Mouse (Mus musculus) midbrain, embryonic 12.5 days (tissue): ENCODE results near the gene Pold1. TPM values are rescaled to one million over a fixed set of nuclear protein-coding genes. Genes with fewer than 3 reads are reported as not detected.

Experiments
- ATAC-seq: fragments of 200-750 bp; cut with Nextera tagmentation; 2 replicates; pipeline ENCODE4 v1.8.0; 2017; ENCODE audit warnings: low read depth, moderate TSS enrichment, moderate library complexity; ENCODE audit not compliant: low FRiP score
- H3K27ac ChIP-seq: fragments of 300-500 bp; sonication (generic); replicated peaks from 2 replicates; pipeline ENCODE4 v1.5.1; 2016; ENCODE audit warnings: mild to moderate bottlenecking
- H3K27me3 ChIP-seq: fragments of 300-500 bp; sonication (generic); 2 replicates; pipeline ENCODE4 v1.6.1; 2016; ENCODE audit warnings: mild to moderate bottlenecking
- H3K36me3 ChIP-seq: fragments of 300-500 bp; sonication (generic); 2 replicates; pipeline ENCODE4 v1.6.1; 2016
- H3K4me1 ChIP-seq: fragments of 300-500 bp; sonication (generic); 2 replicates; pipeline ENCODE4 v1.6.1; 2016
- H3K4me2 ChIP-seq: fragments of 300-500 bp; sonication (generic); replicated peaks from 2 replicates; pipeline ENCODE4 v1.6.1; 2016; ENCODE audit warnings: mild to moderate bottlenecking, moderate library complexity
- H3K4me3 ChIP-seq: fragments of 300-500 bp; sonication (generic); 2 replicates; pipeline ENCODE4 v1.5.1; 2016; ENCODE audit warnings: mild to moderate bottlenecking
- H3K9ac ChIP-seq: fragments of 300-500 bp; sonication (generic); replicated peaks from 2 replicates; pipeline ENCODE4 v1.6.1; 2016; ENCODE audit warnings: mild to moderate bottlenecking, moderate library complexity
- H3K9me3 ChIP-seq: fragments of 300-500 bp; sonication (generic); 2 replicates; pipeline ENCODE4 v1.6.1; 2016; ENCODE audit warnings: mild to moderate bottlenecking
- WGBS: fragments of 180-500 bp; shearing (Covaris S2); methylation state at CpG from one replicate; pipeline ENCODE4 v1.1.7; 2016; 5-methylcytosine and 5-hydroxymethylcytosine counted together
- polyA plus RNA-seq: library from polyadenylated mRNA; unstranded; fragments of >200 nt; fragmentation: Nextera tagmentation; extraction: Ambion mirVana; gene quantifications from 2 replicates; pipeline ENCODE4 v1.2.1, GENCODE M21; 2016

Pold1 gene
- polyA plus RNA-seq, 1 experiment from 2014 or later, result 96.0 TPM

DNA sequence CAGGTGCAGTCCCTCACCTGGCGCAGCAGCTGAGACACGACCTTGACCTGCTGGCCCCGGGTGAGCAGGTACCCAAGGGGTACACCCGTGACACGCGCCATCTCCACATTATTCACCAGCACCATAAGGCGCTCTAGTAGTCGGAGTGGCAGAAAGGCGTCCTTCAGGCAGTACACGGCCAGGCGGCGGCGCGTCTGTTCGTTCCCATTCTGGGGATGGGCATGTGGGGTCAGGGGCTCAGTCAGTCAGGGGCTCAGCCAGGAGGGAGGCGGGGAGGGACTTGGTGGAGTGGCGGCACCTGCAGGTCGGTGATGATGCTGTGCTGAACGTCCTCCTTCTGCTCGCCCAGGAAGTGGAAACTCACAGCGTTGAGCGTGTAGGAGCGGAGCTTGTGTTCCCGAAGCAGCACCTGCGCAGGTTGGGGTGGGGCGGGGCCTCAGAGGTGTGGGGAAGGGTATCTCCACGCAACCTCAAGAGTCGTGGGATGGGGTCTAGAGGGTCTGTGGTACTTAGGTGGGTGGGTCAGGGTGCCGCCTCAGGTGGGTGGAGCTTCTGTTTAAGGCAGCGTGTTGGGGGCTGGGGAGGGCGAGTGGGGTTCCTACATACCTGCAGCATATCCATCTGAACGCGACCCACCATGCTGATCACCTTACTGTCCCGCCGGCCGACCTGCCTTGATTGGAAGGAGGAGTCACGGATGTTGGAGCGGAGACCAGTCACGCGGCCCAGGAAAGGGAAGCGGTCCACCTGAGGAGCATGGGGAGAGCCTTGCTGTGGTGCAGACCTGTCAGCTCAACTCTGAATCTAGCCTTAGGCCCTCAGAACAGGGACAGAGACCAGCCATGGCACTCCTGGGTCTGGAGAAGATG, 9.7 kb downstream of the Pold1 start:
- 92% methylated on average over 41 of the region's 41 CpGs for WGBS
- Histone ChIP-seq H3K4me2 (no peak overlapping the region), H3K36me3 (peaks cover 86% of the 10 kb centered on the region), H3K27me3 (no peaks in the 10 kb centered on the region), H3K4me1 (no peaks in the 10 kb centered on the region), H3K9me3 (no peaks in the 10 kb centered on the region), H3K27ac (no peak overlapping the region), H3K4me3 (no peak overlapping the region), H3K9ac (no peak overlapping the region)
- ATAC-seq, result no peak

GRCm38 (mm10) chr7:44537496-44537895, 11.2 kb downstream of the Pold1 start:
- H3K9ac ChIP-seq, result no peak overlapping the region
- H3K4me1 ChIP-seq, result no peaks in the 10 kb centered on the region
- H3K4me3 ChIP-seq, result no peak overlapping the region
- H3K4me2 ChIP-seq, result no peak overlapping the region
- H3K9me3 ChIP-seq, result no peaks in the 10 kb centered on the region
- no peaks in the 10 kb centered on the region for H3K27me3 ChIP-seq
- WGBS, result 93% methylated on average over 13 of the region's 13 CpGs
- peaks cover 96% of the 10 kb centered on the region for H3K36me3 ChIP-seq
- no peak for ATAC-seq
- H3K27ac ChIP-seq, result no peak overlapping the region

- no peaks in the 10 kb centered on the region for H3K4me1 ChIP-seq
- H3K27ac ChIP-seq, result no peak overlapping the region
- no peak overlapping the region for H3K4me3 ChIP-seq
- ATAC-seq, result no peak
- H3K27me3 ChIP-seq, result no peaks in the 10 kb centered on the region
- no peaks in the 10 kb centered on the region for H3K9me3 ChIP-seq
- peaks cover 94% of the 10 kb centered on the region for H3K36me3 ChIP-seq
- WGBS, result 85% methylated on average over 7 of the region's 7 CpGs
- H3K9ac ChIP-seq, result no peak overlapping the region
- H3K4me2 ChIP-seq, result no peak overlapping the region
Measured at GRCm38 (mm10) chr7:44537009-44537408, 11.6 kb downstream of the Pold1 start.

- 94% methylated on average over 6 of the region's 6 CpGs for WGBS
- H3K36me3 ChIP-seq, result peaks cover 89% of the 10 kb centered on the region
Measured at GRCm38 (mm10) chr7:44536590-44536968, 12.1 kb downstream of the Pold1 start.

GRCm38 (mm10) chr7:44535657-44536589, 12.7 kb downstream of the Pold1 start:
- no peak overlapping the region for H3K9ac ChIP-seq
- no peaks in the 10 kb centered on the region for H3K4me1 ChIP-seq
- no peaks in the 10 kb centered on the region for H3K9me3 ChIP-seq
- H3K36me3 ChIP-seq, result peaks cover 83% of the 10 kb centered on the region
- H3K4me2 ChIP-seq, result no peak overlapping the region
- no peaks in the 10 kb centered on the region for H3K27me3 ChIP-seq
- ATAC-seq, result no peak
- no peak overlapping the region for H3K4me3 ChIP-seq
- H3K27ac ChIP-seq, result no peak overlapping the region
- WGBS, result 92% methylated on average over 27 of the region's 27 CpGs

More at GRCm38 (mm10) chr7:44536590-44536968, 12.1 kb downstream of the Pold1 start:
- no peak for ATAC-seq
- no peaks in the 10 kb centered on the region for H3K4me1 ChIP-seq
- no peaks in the 10 kb centered on the region for H3K9me3 ChIP-seq
- no peak overlapping the region for H3K4me2 ChIP-seq
- H3K27ac ChIP-seq, result no peak overlapping the region
- no peaks in the 10 kb centered on the region for H3K27me3 ChIP-seq
- no peak overlapping the region for H3K9ac ChIP-seq
- H3K4me3 ChIP-seq, result no peak overlapping the region

- 90% methylated on average over 19 of the region's 19 CpGs for WGBS
- no peak overlapping the region for H3K9ac ChIP-seq
- H3K27ac ChIP-seq, result no peak overlapping the region
- H3K27me3 ChIP-seq, result 0 out of 2 replicates have a peak, but pooled peaks cover 5% of the 10 kb centered on the region
- ATAC-seq, result no peak
- peaks cover 72% of the 10 kb centered on the region for H3K36me3 ChIP-seq
- H3K9me3 ChIP-seq, result no peaks in the 10 kb centered on the region
- H3K4me1 ChIP-seq, result no peaks in the 10 kb centered on the region
- H3K4me3 ChIP-seq, result no peak overlapping the region
- H3K4me2 ChIP-seq, result no peak overlapping the region
Measured at GRCm38 (mm10) chr7:44534656-44535441, 13.8 kb downstream of the Pold1 start.

GRCm38 (mm10) chr7:44534242-44534641, 14.4 kb downstream of the Pold1 start:
- no peak for ATAC-seq
- no peak overlapping the region for H3K27ac ChIP-seq
- no peak overlapping the region for H3K9ac ChIP-seq
- no peaks in the 10 kb centered on the region for H3K9me3 ChIP-seq
- H3K4me2 ChIP-seq, result no peak overlapping the region
- WGBS, result 92% methylated on average over 13 of the region's 13 CpGs
- no peak overlapping the region for H3K4me3 ChIP-seq
- H3K27me3 ChIP-seq, result peaks cover 10% of the 10 kb centered on the region; the same call in 1 of the 2 replicates
- no peaks in the 10 kb centered on the region for H3K4me1 ChIP-seq
- peaks cover 66% of the 10 kb centered on the region for H3K36me3 ChIP-seq

DNA sequence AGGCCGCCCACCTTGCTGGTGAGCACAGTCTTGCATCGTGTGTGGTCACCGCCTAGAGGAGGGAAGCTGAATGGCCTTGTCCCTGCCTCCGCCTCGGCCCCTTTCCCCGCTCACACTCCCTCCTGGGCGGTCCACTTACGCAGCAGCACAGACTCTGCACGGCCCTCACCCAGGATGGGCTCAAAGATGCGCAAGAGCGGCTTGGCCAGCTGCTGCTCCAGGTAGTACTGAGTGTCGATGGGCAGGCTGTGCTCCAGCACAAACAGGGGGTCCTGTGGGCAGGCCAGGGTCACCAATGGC, 15.0 kb downstream of the Pold1 start:
- 76% methylated on average over 12 of the region's 12 CpGs for WGBS
- H3K9ac ChIP-seq, result no peak overlapping the region
- no peak overlapping the region for H3K27ac ChIP-seq
- no peaks in the 10 kb centered on the region for H3K9me3 ChIP-seq
- H3K4me1 ChIP-seq, result no peaks in the 10 kb centered on the region
- peaks cover 61% of the 10 kb centered on the region for H3K36me3 ChIP-seq
- H3K4me3 ChIP-seq, result no peak overlapping the region
- H3K27me3 ChIP-seq, result peaks cover 15% of the 10 kb centered on the region
- ATAC-seq, result no peak
- H3K4me2 ChIP-seq, result no peak overlapping the region

GRCm38 (mm10) chr7:44532918-44533745, 15.5 kb downstream of the Pold1 start:
- no peak overlapping the region for H3K27ac ChIP-seq
- ATAC-seq, result no peak
- peaks cover 55% of the 10 kb centered on the region for H3K36me3 ChIP-seq
- H3K9me3 ChIP-seq, result no peaks in the 10 kb centered on the region
- no peak overlapping the region for H3K4me3 ChIP-seq
- peaks cover 21% of the 10 kb centered on the region for H3K27me3 ChIP-seq
- peaks cover 2% of the 10 kb centered on the region for H3K4me1 ChIP-seq
- no peak overlapping the region for H3K4me2 ChIP-seq
- 92% methylated on average over 29 of the region's 29 CpGs for WGBS
- no peak overlapping the region for H3K9ac ChIP-seq

DNA sequence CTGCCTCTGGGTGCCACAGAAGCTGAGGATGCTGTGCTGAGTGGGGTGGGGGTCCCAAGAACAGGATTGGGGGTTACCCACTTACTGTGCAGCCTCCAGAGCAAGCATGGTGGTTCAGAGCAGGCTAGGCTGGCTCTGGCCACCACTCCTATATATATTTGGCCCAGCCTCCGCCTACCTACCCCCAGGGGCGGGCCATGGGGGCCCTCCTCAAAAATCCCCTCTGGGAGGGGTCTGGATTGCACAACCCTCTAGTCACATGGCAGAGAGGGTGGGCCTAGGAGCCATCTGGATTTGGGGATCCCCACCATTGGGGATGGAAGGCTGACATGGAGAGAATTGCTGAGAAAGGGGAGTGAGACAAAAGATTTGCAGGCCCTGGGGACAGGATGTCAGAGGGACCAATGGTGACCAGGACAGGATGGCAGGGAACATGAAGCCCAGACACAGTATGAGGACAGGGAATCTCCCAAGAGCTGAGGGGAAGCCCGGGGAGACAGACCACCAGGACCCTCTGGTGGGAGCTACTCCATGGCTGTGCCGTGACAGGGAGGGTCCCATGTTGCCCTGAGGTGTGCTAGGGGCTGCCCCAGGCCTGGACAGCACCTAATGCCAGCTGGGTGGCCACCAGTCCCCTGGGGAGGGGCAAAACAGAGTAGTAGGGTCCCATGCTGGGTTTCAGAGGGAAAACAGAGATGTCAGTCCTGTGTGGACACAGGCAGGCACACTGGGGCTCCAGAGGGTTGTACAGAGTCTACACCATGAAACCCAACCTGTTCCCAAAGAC, 16.5 kb downstream of the Pold1 start, which contains the start of gene Spib:
Gene Spib (minus strand): TSS at position 126 of the 787 bp plus-strand sequence.
- WGBS, result 81% methylated on average over 4 of the region's 4 CpGs
- Histone ChIP-seq H3K4me3 (no peak within 1 kb of the TSS), H3K27ac (no peak within 1 kb of the TSS), H3K4me1 (peaks cover 10% of the 10 kb centered on the region), H3K9ac (no peak within 1 kb of the TSS), H3K4me2 (no peak within 1 kb of the TSS), H3K9me3 (no peaks in the 10 kb centered on the region), H3K27me3 (peaks cover 31% of the 10 kb centered on the region), H3K36me3 (peaks cover 45% of the 10 kb centered on the region)
- no peak for ATAC-seq
